In the genomic region with DNA sequence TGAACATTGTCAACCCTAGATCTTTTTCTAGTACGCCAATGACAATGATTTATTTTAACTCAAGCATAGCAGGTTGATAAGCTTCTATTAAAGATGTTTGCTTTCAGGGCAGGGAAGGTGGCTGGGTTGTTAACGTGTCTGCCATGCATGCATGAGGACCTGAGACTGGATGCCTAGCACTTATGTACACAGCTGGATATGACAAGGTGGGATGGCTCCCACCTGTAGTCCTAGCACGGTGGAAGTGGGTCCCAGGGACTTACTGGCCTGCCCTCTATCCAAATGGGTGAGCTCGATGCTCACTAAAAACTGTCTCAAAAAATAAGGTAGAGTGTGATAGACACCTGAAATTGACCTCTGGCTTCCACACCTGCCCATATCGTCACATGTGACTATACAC, we compare ENCODE assay signal across 31 mouse cellular contexts. TPM values are rescaled to one million over a fixed set of nuclear protein-coding genes. Genes with fewer than 3 reads are reported as not detected.
DNase-seq lines count a peak whose midpoint lies in the region; ATAC-seq and TF ChIP-seq lines count a peak whose summit lies in the region.
"Had no signal": no experiment of that assay in that cellular context is flagged by ENCODE, and none has a peak within 500 bp of the region (broad histone marks: within the 10 kb centered on the region; RNA-seq: fewer than 3 reads in every experiment).

No protein-coding gene starts in this region.

- 0 out of 2 replicates have a peak, but pooled peaks have one; percentile 26 for ATAC-seq in embryonic facial prominence, embryonic 13.5 days (ENCODE audit: insufficient number of reproducible peaks, insufficient read depth, low FRiP score, low TSS enrichment, low read depth)
- 0 out of 2 replicates have a peak, but pooled peaks have one; percentile 44 for ATAC-seq in intestine, embryonic 16.5 days
- no peak for ATAC-seq in intestine, embryonic 15.5 days
- no peak for ATAC-seq in midbrain, embryonic 11.5 days (ENCODE audit: low FRiP score)
- ATAC-seq in midbrain, postnatal 0 days (ENCODE audit: low FRiP score): no peak
- peak; percentile 53; the same call in 1 of the 2 replicates for ATAC-seq in stomach, embryonic 15.5 days (ENCODE audit: insufficient read depth, low FRiP score, low read depth)
- ATAC-seq: activated CD4-positive, CD25-positive, alpha-beta regulatory T cell, adult 4 months; CD4-positive, CD25-positive, alpha-beta regulatory T cell, adult 4 months; forebrain, embryonic 14.5 days; forebrain, embryonic 16.5 days; Patski had no signal

- no peak for DNase-seq in embryonic facial prominence, embryonic 10.5 days (ENCODE audit: low spot score)
- DNase-seq in midbrain, embryonic 11.5 days (ENCODE audit: low spot score, missing footprints): peak; percentile 19
- DNase-seq in midbrain, postnatal 0 days (ENCODE audit: low spot score): no peak
- DNase-seq: adrenal gland, adult 8-10 months; adrenal gland, postnatal 14 days; adrenal gland, postnatal 36 days; B cell, adult 2 months; cerebellum, adult 11-12 months; cerebellum, adult 2 months; cerebellum, adult 9-10 months; cerebellum, postnatal 10 days; cerebellum, postnatal 25 days; embryo, embryonic 11 days had no signal

- H3K27ac ChIP-seq in embryonic facial prominence, embryonic 13.5 days: no peak overlapping the region
- H3K27ac ChIP-seq in embryonic facial prominence, embryonic 10.5 days (replicated peaks): no peak overlapping the region
- H3K27ac ChIP-seq in intestine, embryonic 16.5 days (ENCODE audit: low read length): no peak overlapping the region
- H3K27ac ChIP-seq in intestine, embryonic 15.5 days: no peak overlapping the region
- H3K27ac ChIP-seq in midbrain, embryonic 11.5 days (ENCODE audit: low read depth, low read length): no peak overlapping the region
- H3K27ac ChIP-seq in midbrain, postnatal 0 days (ENCODE audit: low read depth, low read length): no peak overlapping the region
- no peak overlapping the region for H3K27ac ChIP-seq in stomach, embryonic 15.5 days
- H3K27ac ChIP-seq: embryonic facial prominence, embryonic 12.5 days; embryonic facial prominence, embryonic 15.5 days; forebrain, embryonic 10.5 days; forebrain, embryonic 12.5 days had no signal

- no peaks in the 10 kb centered on the region for H3K36me3 ChIP-seq in embryonic facial prominence, embryonic 13.5 days
- H3K36me3 ChIP-seq in embryonic facial prominence, embryonic 10.5 days (replicated peaks): no peaks in the 10 kb centered on the region
- H3K36me3 ChIP-seq in intestine, embryonic 16.5 days (ENCODE audit: control insufficient read depth, insufficient read depth, low read length): no peaks in the 10 kb centered on the region
- no peaks in the 10 kb centered on the region for H3K36me3 ChIP-seq in intestine, embryonic 15.5 days
- H3K36me3 ChIP-seq in midbrain, embryonic 11.5 days (ENCODE audit: control insufficient read depth, insufficient read depth, low read length): no peaks in the 10 kb centered on the region
- no peaks in the 10 kb centered on the region for H3K36me3 ChIP-seq in midbrain, postnatal 0 days (ENCODE audit: insufficient read depth, low read length)
- no peaks in the 10 kb centered on the region for H3K36me3 ChIP-seq in stomach, embryonic 15.5 days
- H3K36me3 ChIP-seq: embryonic facial prominence, embryonic 12.5 days; embryonic facial prominence, embryonic 15.5 days; forebrain, embryonic 10.5 days; forebrain, embryonic 12.5 days; G1E had no signal

- H3K4me3 ChIP-seq in embryonic facial prominence, embryonic 13.5 days: no peak overlapping the region
- no peak overlapping the region for H3K4me3 ChIP-seq in embryonic facial prominence, embryonic 10.5 days
- no peak overlapping the region for H3K4me3 ChIP-seq in intestine, embryonic 16.5 days (ENCODE audit: low read length)
- H3K4me3 ChIP-seq in intestine, embryonic 15.5 days (replicated peaks): no peak overlapping the region
- no peak overlapping the region for H3K4me3 ChIP-seq in midbrain, embryonic 11.5 days (ENCODE audit: low read depth, low read length)
- H3K4me3 ChIP-seq in midbrain, postnatal 0 days (ENCODE audit: low read depth, low read length): no peak overlapping the region
- H3K4me3 ChIP-seq in stomach, embryonic 15.5 days (replicated peaks): no peak overlapping the region
- H3K4me3 ChIP-seq: embryonic facial prominence, embryonic 12.5 days; embryonic facial prominence, embryonic 15.5 days; erythroblast, embryonic 14.5 days; forebrain, embryonic 10.5 days; forebrain, embryonic 12.5 days had no signal

- H3K4me1 ChIP-seq in embryonic facial prominence, embryonic 13.5 days: no peaks in the 10 kb centered on the region
- H3K4me1 ChIP-seq in embryonic facial prominence, embryonic 10.5 days: no peaks in the 10 kb centered on the region
- no peaks in the 10 kb centered on the region for H3K4me1 ChIP-seq in intestine, embryonic 16.5 days (ENCODE audit: control insufficient read depth, insufficient read depth, low read length)
- H3K4me1 ChIP-seq in intestine, embryonic 15.5 days (replicated peaks): no peaks in the 10 kb centered on the region
- no peaks in the 10 kb centered on the region for H3K4me1 ChIP-seq in midbrain, embryonic 11.5 days (ENCODE audit: control insufficient read depth, insufficient read depth, low read length)
- no peaks in the 10 kb centered on the region for H3K4me1 ChIP-seq in midbrain, postnatal 0 days (ENCODE audit: insufficient read depth, low read length)
- no peaks in the 10 kb centered on the region for H3K4me1 ChIP-seq in stomach, embryonic 15.5 days
- H3K4me1 ChIP-seq: embryonic facial prominence, embryonic 12.5 days; embryonic facial prominence, embryonic 15.5 days; forebrain, embryonic 10.5 days; forebrain, embryonic 12.5 days had no signal

- H3K27me3 ChIP-seq in embryonic facial prominence, embryonic 13.5 days: no peaks in the 10 kb centered on the region
- no peaks in the 10 kb centered on the region for H3K27me3 ChIP-seq in embryonic facial prominence, embryonic 10.5 days (replicated peaks; ENCODE audit: low read depth, poor library complexity, severe bottlenecking)
- H3K27me3 ChIP-seq in intestine, embryonic 16.5 days (replicated peaks; ENCODE audit: control insufficient read depth, insufficient read depth, low read length): no peaks in the 10 kb centered on the region
- H3K27me3 ChIP-seq in intestine, embryonic 15.5 days (replicated peaks): no peaks in the 10 kb centered on the region
- H3K27me3 ChIP-seq in midbrain, embryonic 11.5 days (ENCODE audit: control insufficient read depth, insufficient read depth, low read length): no peaks in the 10 kb centered on the region
- H3K27me3 ChIP-seq in midbrain, postnatal 0 days (ENCODE audit: insufficient read depth, low read length): no peaks in the 10 kb centered on the region
- H3K27me3 ChIP-seq in stomach, embryonic 15.5 days (replicated peaks): no peaks in the 10 kb centered on the region
- H3K27me3 ChIP-seq: CH12.LX; embryonic facial prominence, embryonic 12.5 days; embryonic facial prominence, embryonic 15.5 days; forebrain, embryonic 12.5 days; Patski had no signal

- TF ChIP-seq CTCF in midbrain, postnatal 0 days (IDR thresholded peaks at IDR 0.05): no peak

- H3K4me2 ChIP-seq in embryonic facial prominence, embryonic 13.5 days: no peak overlapping the region
- H3K4me2 ChIP-seq in intestine, embryonic 16.5 days (ENCODE audit: low read depth, low read length): no peak overlapping the region
- H3K4me2 ChIP-seq in intestine, embryonic 15.5 days (replicated peaks): no peak overlapping the region
- no peak overlapping the region for H3K4me2 ChIP-seq in midbrain, embryonic 11.5 days
- no peak overlapping the region for H3K4me2 ChIP-seq in midbrain, postnatal 0 days (ENCODE audit: low read depth, low read length, poor library complexity, severe bottlenecking)
- no peak overlapping the region for H3K4me2 ChIP-seq in stomach, embryonic 15.5 days
- H3K4me2 ChIP-seq: embryonic facial prominence, embryonic 12.5 days; embryonic facial prominence, embryonic 15.5 days; forebrain, embryonic 12.5 days had no signal

- WGBS in embryonic facial prominence, embryonic 13.5 days: 88% methylated on average over 5 of the region's 5 CpGs
- WGBS in embryonic facial prominence, embryonic 10.5 days: 91% methylated on average over 5 of the region's 5 CpGs
- 64% methylated on average over 5 of the region's 5 CpGs for WGBS in intestine, embryonic 16.5 days
- WGBS in intestine, embryonic 15.5 days: 68% methylated on average over 5 of the region's 5 CpGs
- WGBS in midbrain, embryonic 11.5 days: 85% methylated on average over 5 of the region's 5 CpGs
- 91% methylated on average over 5 of the region's 5 CpGs for WGBS in midbrain, postnatal 0 days
- WGBS in stomach, embryonic 15.5 days: 49% methylated on average over 5 of the region's 5 CpGs

- no peaks in the 10 kb centered on the region for H3K9me3 ChIP-seq in embryonic facial prominence, embryonic 13.5 days
- H3K9me3 ChIP-seq in embryonic facial prominence, embryonic 10.5 days: no peaks in the 10 kb centered on the region
- H3K9me3 ChIP-seq in intestine, embryonic 16.5 days (ENCODE audit: control insufficient read depth, low read length): no peaks in the 10 kb centered on the region
- no peaks in the 10 kb centered on the region for H3K9me3 ChIP-seq in intestine, embryonic 15.5 days
- H3K9me3 ChIP-seq in midbrain, embryonic 11.5 days (ENCODE audit: control insufficient read depth, low read length): no peaks in the 10 kb centered on the region
- H3K9me3 ChIP-seq in midbrain, postnatal 0 days (ENCODE audit: low read length): no peaks in the 10 kb centered on the region
- H3K9me3 ChIP-seq in stomach, embryonic 15.5 days: no peaks in the 10 kb centered on the region
- H3K9me3 ChIP-seq: embryonic facial prominence, embryonic 12.5 days; embryonic facial prominence, embryonic 15.5 days; forebrain, embryonic 10.5 days; forebrain, embryonic 12.5 days had no signal

- no peak overlapping the region for H3K9ac ChIP-seq in embryonic facial prominence, embryonic 13.5 days
- no peak overlapping the region for H3K9ac ChIP-seq in intestine, embryonic 16.5 days (ENCODE audit: low read depth, low read length)
- H3K9ac ChIP-seq in intestine, embryonic 15.5 days: no peak overlapping the region
- H3K9ac ChIP-seq in midbrain, embryonic 11.5 days (ENCODE audit: low read length): no peak overlapping the region
- H3K9ac ChIP-seq in midbrain, postnatal 0 days (replicated peaks; ENCODE audit: low read length, poor library complexity, severe bottlenecking): no peak overlapping the region
- no peak overlapping the region for H3K9ac ChIP-seq in stomach, embryonic 15.5 days
- H3K9ac ChIP-seq: embryonic facial prominence, embryonic 12.5 days; embryonic facial prominence, embryonic 15.5 days; forebrain, embryonic 12.5 days had no signal

RNA-seq across cellular contexts. Expression of gene Plcz1, which starts 48.6 kb away (rescaled TPM):
- polyA plus RNA-seq in embryonic facial prominence, embryonic 13.5 days (2015; fragmentation: Nextera tagmentation; extraction: Ambion mirVana): not detected in 2 replicates
- polyA plus RNA-seq in embryonic facial prominence, embryonic 10.5 days (2016; fragmentation: Nextera tagmentation; extraction: Ambion mirVana): not detected in 2 replicates
- polyA plus RNA-seq in intestine, embryonic 16.5 days (2015; fragmentation: Nextera tagmentation; extraction: Ambion mirVana): not detected in 2 replicates
- not detected in 2 replicates for polyA plus RNA-seq in intestine, embryonic 15.5 days (2015; fragmentation: Nextera tagmentation; extraction: Ambion mirVana)
- not detected in 2 replicates for polyA plus RNA-seq in midbrain, embryonic 11.5 days (2014; fragmentation: Nextera tagmentation; extraction: Ambion mirVana)
- 0.77 TPM in 1 of 2 replicates, not detected in the other for total RNA-seq in midbrain, postnatal 0 days (2014; rRNA removed)
- 0.69 and 0.88 TPM in 2 replicates for polyA plus RNA-seq in midbrain, postnatal 0 days (2015; fragmentation: Nextera tagmentation; extraction: Ambion mirVana)
- polyA plus RNA-seq in stomach, embryonic 15.5 days (2015; fragmentation: Nextera tagmentation; extraction: Ambion mirVana): not detected in 2 replicates
- total RNA-seq: adrenal gland, adult 18-20 months; adrenal gland, adult 8-10 months; adrenal gland, postnatal 14 days; adrenal gland, postnatal 36 days; CH12.LX; common myeloid progenitor, adult 5-6 weeks; G1E had no signal
- polyA plus RNA-seq: activated CD4-positive, CD25-positive, alpha-beta regulatory T cell, adult 4 months; CD4-positive, CD25-positive, alpha-beta regulatory T cell, adult 4 months; embryonic facial prominence, embryonic 12.5 days; embryonic facial prominence, embryonic 15.5 days; erythroblast, embryonic 14.5 days; forebrain, embryonic 10.5 days; forebrain, embryonic 12.5 days; G1E; Patski had no signal

RNA-seq across cellular contexts. Expression of gene Capza3, which starts 48.8 kb away (rescaled TPM):
- polyA plus RNA-seq in embryonic facial prominence, embryonic 13.5 days (2015; fragmentation: Nextera tagmentation; extraction: Ambion mirVana): not detected in 2 replicates
- polyA plus RNA-seq in embryonic facial prominence, embryonic 10.5 days (2016; fragmentation: Nextera tagmentation; extraction: Ambion mirVana): not detected in 2 replicates
- not detected in 2 replicates for polyA plus RNA-seq in intestine, embryonic 16.5 days (2015; fragmentation: Nextera tagmentation; extraction: Ambion mirVana)
- polyA plus RNA-seq in intestine, embryonic 15.5 days (2015; fragmentation: Nextera tagmentation; extraction: Ambion mirVana): not detected in 2 replicates
- not detected in 2 replicates for polyA plus RNA-seq in midbrain, embryonic 11.5 days (2014; fragmentation: Nextera tagmentation; extraction: Ambion mirVana)
- not detected in 2 replicates for total RNA-seq in midbrain, postnatal 0 days (2014; rRNA removed)
- not detected in 2 replicates for polyA plus RNA-seq in midbrain, postnatal 0 days (2015; fragmentation: Nextera tagmentation; extraction: Ambion mirVana)
- not detected in 2 replicates for polyA plus RNA-seq in stomach, embryonic 15.5 days (2015; fragmentation: Nextera tagmentation; extraction: Ambion mirVana)
- total RNA-seq: adrenal gland, adult 18-20 months; adrenal gland, adult 8-10 months; adrenal gland, postnatal 14 days; adrenal gland, postnatal 36 days; CH12.LX; common myeloid progenitor, adult 5-6 weeks; G1E had no signal
- polyA plus RNA-seq: activated CD4-positive, CD25-positive, alpha-beta regulatory T cell, adult 4 months; CD4-positive, CD25-positive, alpha-beta regulatory T cell, adult 4 months; cerebellum, adult 2 months; embryonic facial prominence, embryonic 12.5 days; embryonic facial prominence, embryonic 15.5 days; erythroblast, embryonic 14.5 days; forebrain, embryonic 10.5 days; forebrain, embryonic 12.5 days; forebrain, embryonic 14.5 days; forebrain, embryonic 16.5 days; G1E; Patski had no signal

Comparison
In these comparisons a context has a peak if more than half of its experiments do, and no peak if none do; other contexts are left out.
1. ATAC-seq: peak in embryonic facial prominence, embryonic 13.5 days (single experiment), intestine, embryonic 16.5 days (single experiment) and stomach, embryonic 15.5 days (single experiment); none in intestine, embryonic 15.5 days (single experiment), midbrain, embryonic 11.5 days (single experiment) and midbrain, postnatal 0 days (single experiment).